Mouse (Mus musculus) intestine, embryonic 16.5 days (tissue): Measurements from ENCODE around the gene Asic2. TPM values are rescaled to one million over a fixed set of nuclear protein-coding genes. Genes with fewer than 3 reads are reported as not detected.

Source experiments
- ATAC-seq: fragments of 200-750 bp; cut with Nextera tagmentation; 2 replicates; pipeline ENCODE4 v1.8.0; 2017; ENCODE audit warnings: moderate TSS enrichment, moderate library complexity
- H3K27ac ChIP-seq: fragments of 300-500 bp; sonication (generic); 2 replicates; pipeline ENCODE4 v1.5.1; 2014; ENCODE audit warnings: mild to moderate bottlenecking, low read length
- H3K27me3 ChIP-seq: fragments of 300-500 bp; sonication (generic); replicated peaks from 2 replicates; pipeline ENCODE4 v1.6.1; 2014; ENCODE audit warnings: low read length, control low read depth, mixed read lengths; ENCODE audit not compliant: control insufficient read depth, insufficient read depth
- H3K36me3 ChIP-seq: fragments of 300-500 bp; sonication (generic); 2 replicates; pipeline ENCODE4 v1.6.1; 2014; ENCODE audit warnings: low read length, control low read depth; ENCODE audit not compliant: control insufficient read depth, insufficient read depth
- H3K4me1 ChIP-seq: fragments of 300-500 bp; sonication (generic); 2 replicates; pipeline ENCODE4 v1.6.1; 2014; ENCODE audit warnings: low read length, control low read depth, mixed read lengths; ENCODE audit not compliant: control insufficient read depth, insufficient read depth
- H3K4me2 ChIP-seq: fragments of 300-500 bp; sonication (generic); 2 replicates; pipeline ENCODE4 v1.6.1; 2014; ENCODE audit warnings: low read depth, low read length, control low read depth
- H3K4me3 ChIP-seq: fragments of 300-500 bp; sonication (generic); 2 replicates; pipeline ENCODE4 v1.5.1; 2014; ENCODE audit warnings: mild to moderate bottlenecking, low read length
- H3K9ac ChIP-seq: fragments of 300-500 bp; sonication (generic); 2 replicates; pipeline ENCODE4 v1.6.1; 2014; ENCODE audit warnings: low read depth, low read length
- H3K9me3 ChIP-seq: fragments of 300-500 bp; sonication (generic); 2 replicates; pipeline ENCODE4 v1.6.1; 2016; ENCODE audit warnings: low read length, control low read depth; ENCODE audit not compliant: control insufficient read depth
- WGBS: fragments of 180-500 bp; shearing (Covaris S2); extraction: QIAGEN DNeasy Blood & Tissue Kit; methylation state at CpG from one replicate; pipeline ENCODE4 v1.1.7; 2014; 5-methylcytosine and 5-hydroxymethylcytosine counted together
- polyA plus RNA-seq: library from polyadenylated mRNA; unstranded; fragments of >200 nt; fragmentation: Nextera tagmentation; extraction: Ambion mirVana; gene quantifications from 2 replicates; pipeline ENCODE4 v1.2.1, GENCODE M21; 2015

Asic2 gene
- polyA plus RNA-seq, 1 experiment from 2014 or later, result 0.15 TPM

DNA sequence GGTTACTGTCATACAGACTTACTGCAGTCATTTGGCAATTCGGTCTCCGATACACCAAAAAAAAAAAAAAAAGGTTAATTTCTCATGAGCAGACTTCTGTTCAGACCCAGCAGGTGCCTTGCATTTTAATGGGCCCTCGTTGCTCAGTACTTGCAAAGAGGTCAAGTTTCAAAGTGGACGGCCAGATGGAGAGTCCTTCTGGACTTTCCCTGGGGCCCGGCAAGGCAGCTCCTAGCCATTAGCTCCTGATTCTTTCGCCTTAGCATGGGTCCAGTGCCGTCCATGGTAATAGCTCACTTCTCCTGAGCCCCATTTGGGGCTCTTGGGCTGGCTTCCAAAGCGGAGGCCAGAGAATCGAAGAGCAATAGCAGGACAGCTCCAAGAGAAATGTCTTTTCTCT is 575.4 kb downstream of the Asic2 start:
- Histone ChIP-seq H3K27me3 (no peaks in the 10 kb centered on the region), H3K4me1 (no peaks in the 10 kb centered on the region), H3K9me3 (no peaks in the 10 kb centered on the region), H3K9ac (no peak overlapping the region), H3K4me2 (no peak overlapping the region), H3K36me3 (no peaks in the 10 kb centered on the region), H3K4me3 (no peak overlapping the region), H3K27ac (no peak overlapping the region)
- no peak for ATAC-seq
- 71% methylated on average over 9 of the region's 9 CpGs for WGBS

DNA sequence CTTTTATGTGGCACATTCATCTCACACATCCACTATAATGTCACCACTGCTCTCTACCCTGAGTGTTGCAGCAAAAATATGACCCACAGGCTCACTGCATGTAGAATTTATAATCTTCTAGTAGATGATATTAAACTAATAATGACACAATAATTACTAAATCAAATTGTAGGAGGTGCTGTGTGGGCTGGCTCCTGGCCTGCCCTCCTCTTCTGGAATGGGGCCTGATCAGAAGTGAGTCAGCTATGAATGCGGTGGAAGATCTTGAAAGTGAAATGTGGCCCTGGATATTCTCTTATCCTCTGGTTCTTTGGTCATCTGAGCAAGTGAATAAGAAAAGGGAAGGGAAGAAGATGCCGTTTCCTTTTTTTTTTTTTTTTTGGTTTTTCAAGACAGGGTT is 582.1 kb downstream of the Asic2 start:
- ATAC-seq, result no peak
- no peak overlapping the region for H3K9ac ChIP-seq
- no peak overlapping the region for H3K4me3 ChIP-seq
- H3K4me2 ChIP-seq, result no peak overlapping the region
- no peaks in the 10 kb centered on the region for H3K4me1 ChIP-seq
- no peaks in the 10 kb centered on the region for H3K9me3 ChIP-seq
- H3K27ac ChIP-seq, result no peak overlapping the region
- WGBS, result 96% methylated on average over 2 of the region's 2 CpGs
- H3K36me3 ChIP-seq, result no peaks in the 10 kb centered on the region
- H3K27me3 ChIP-seq, result no peaks in the 10 kb centered on the region

DNA sequence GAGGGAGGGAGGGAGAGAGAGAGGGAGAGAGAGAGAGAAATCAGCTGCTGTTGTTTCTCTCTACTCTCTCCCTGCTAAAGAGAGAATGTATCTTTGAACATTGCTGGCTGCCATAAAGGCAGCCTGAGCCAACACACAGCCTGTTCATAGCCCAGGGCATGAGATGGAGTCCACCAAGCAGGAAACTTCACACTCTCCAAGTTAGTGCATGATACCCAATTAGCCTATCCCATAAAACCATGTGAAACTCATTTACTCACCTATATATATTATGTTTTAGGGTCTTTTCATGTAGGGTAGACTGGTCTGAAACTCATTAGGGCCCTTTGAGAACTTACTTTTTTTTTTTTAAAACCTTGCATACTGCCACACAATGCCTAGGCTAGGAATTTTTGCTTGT is 582.7 kb downstream of the Asic2 start:
- no peaks in the 10 kb centered on the region for H3K27me3 ChIP-seq
- no peak overlapping the region for H3K9ac ChIP-seq
- no peaks in the 10 kb centered on the region for H3K4me1 ChIP-seq
- ATAC-seq, result no peak
- H3K27ac ChIP-seq, result no peak overlapping the region
- no peak overlapping the region for H3K4me2 ChIP-seq
- no peaks in the 10 kb centered on the region for H3K36me3 ChIP-seq
- H3K4me3 ChIP-seq, result no peak overlapping the region
- H3K9me3 ChIP-seq, result no peaks in the 10 kb centered on the region

DNA sequence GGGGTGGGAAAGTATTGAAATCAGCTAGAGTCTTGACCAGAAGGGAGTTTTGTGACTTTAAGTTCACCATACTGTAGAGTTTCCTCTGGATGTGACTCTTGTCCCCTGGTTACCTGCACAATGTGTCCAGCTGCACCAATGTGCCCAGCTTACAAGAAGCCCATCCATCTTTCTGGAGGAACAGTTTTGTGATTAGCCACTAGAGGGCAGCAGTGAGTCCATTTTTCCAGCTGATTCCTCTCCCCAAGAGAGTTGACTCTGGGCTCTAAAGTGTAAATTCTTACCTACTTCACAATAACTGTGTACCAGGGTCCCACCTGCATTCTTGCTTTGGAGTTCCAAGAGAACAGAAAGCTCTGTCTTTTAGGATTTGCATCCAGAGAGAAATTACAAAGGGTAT is 593.4 kb downstream of the Asic2 start:
- no peak overlapping the region for H3K4me2 ChIP-seq
- H3K27ac ChIP-seq, result no peak overlapping the region
- no peak for ATAC-seq
- no peaks in the 10 kb centered on the region for H3K36me3 ChIP-seq
- no peaks in the 10 kb centered on the region for H3K9me3 ChIP-seq
- no peaks in the 10 kb centered on the region for H3K4me1 ChIP-seq
- H3K27me3 ChIP-seq, result no peaks in the 10 kb centered on the region
- no peak overlapping the region for H3K4me3 ChIP-seq
- no peak overlapping the region for H3K9ac ChIP-seq

DNA sequence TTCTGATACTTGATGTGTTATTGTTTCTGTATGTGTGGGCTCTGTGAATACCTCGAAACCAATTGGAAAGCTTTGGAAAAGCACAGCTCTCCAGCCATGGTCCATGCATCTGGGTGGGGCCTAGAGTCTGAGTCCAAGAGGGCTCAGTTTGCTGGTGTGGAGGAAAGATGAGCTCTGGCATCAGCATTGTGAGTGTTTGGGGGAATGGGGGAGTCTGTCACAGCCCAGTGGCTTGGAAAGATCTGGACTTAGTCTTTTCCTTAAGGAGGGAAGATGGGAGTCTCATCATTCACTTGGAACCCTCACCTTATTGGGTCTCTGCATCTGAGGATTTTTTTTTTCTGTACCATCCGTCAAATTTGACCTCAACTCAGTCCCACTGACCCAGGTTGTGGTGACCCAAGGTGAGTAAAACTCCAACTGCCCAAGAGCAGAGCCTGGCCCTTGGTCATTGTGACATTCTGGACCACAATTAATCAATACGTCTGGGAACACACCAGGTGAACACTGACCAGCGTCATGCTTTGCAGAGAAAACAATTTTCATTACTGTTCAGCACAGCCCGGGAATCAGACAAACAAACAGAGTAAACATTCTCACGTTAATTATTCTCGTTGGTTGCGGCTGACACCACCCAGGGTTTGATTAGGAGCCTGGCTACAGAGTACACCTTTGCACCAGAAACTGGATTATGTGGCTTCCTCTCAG is 594.1 kb downstream of the Asic2 start:
- Histone ChIP-seq H3K4me2 (no peak overlapping the region), H3K9ac (no peak overlapping the region), H3K27me3 (no peaks in the 10 kb centered on the region), H3K36me3 (no peaks in the 10 kb centered on the region), H3K4me1 (no peaks in the 10 kb centered on the region), H3K9me3 (no peaks in the 10 kb centered on the region), H3K27ac (no peak overlapping the region), H3K4me3 (no peak overlapping the region)
- ATAC-seq, result no peak
- 65% methylated on average over 8 of the region's 8 CpGs for WGBS

DNA sequence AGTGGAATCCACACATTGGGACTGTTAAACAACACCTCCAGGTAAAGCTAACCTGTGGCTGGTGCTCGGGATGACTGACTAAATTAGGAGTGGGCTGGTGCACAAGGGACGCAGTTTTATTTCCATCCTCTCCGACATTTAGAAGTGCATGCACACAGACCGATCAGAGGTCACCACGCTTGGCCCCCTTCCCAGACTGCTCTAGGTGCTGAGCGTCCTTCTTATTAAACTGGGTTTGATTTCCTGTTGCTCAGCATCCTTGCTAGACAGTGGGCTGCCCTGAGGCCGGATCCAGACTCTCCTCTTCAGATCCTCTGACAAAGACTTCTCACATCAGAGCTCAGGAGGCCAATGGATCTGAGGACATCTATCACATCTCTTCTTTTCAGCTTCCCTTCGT is 596.7 kb downstream of the Asic2 start:
- H3K27me3 ChIP-seq, result no peaks in the 10 kb centered on the region
- no peak overlapping the region for H3K4me2 ChIP-seq
- no peak overlapping the region for H3K9ac ChIP-seq
- H3K36me3 ChIP-seq, result no peaks in the 10 kb centered on the region
- H3K4me1 ChIP-seq, result no peaks in the 10 kb centered on the region
- no peak overlapping the region for H3K27ac ChIP-seq
- no peak for ATAC-seq
- no peak overlapping the region for H3K4me3 ChIP-seq
- 40% methylated on average over 8 of the region's 8 CpGs for WGBS
- no peaks in the 10 kb centered on the region for H3K9me3 ChIP-seq

DNA sequence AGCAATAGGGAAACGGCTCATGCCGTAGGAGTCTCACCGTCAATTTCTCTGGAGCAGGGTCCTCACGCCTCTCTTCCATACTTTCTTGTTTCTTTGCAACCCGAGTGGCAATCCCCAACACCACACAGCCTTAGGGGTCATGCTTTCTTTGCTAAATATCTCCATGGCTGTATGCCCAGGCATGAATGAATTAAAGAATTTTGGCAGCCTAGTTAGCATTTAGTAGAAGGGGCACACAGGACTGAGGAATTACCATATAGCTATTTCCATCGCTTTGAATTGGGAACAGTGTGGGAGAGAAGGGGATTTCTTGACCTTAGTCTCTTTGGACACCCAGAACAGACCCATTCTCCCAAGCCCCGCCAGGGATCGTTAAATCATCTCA is 597.8 kb downstream of the Asic2 start:
- no peak overlapping the region for H3K4me2 ChIP-seq
- WGBS, result 58% methylated on average over 8 of the region's 8 CpGs
- H3K4me3 ChIP-seq, result no peak overlapping the region
- ATAC-seq, result no peak
- no peaks in the 10 kb centered on the region for H3K9me3 ChIP-seq
- H3K4me1 ChIP-seq, result no peaks in the 10 kb centered on the region
- no peak overlapping the region for H3K27ac ChIP-seq
- no peaks in the 10 kb centered on the region for H3K36me3 ChIP-seq
- no peak overlapping the region for H3K9ac ChIP-seq
- no peaks in the 10 kb centered on the region for H3K27me3 ChIP-seq

DNA sequence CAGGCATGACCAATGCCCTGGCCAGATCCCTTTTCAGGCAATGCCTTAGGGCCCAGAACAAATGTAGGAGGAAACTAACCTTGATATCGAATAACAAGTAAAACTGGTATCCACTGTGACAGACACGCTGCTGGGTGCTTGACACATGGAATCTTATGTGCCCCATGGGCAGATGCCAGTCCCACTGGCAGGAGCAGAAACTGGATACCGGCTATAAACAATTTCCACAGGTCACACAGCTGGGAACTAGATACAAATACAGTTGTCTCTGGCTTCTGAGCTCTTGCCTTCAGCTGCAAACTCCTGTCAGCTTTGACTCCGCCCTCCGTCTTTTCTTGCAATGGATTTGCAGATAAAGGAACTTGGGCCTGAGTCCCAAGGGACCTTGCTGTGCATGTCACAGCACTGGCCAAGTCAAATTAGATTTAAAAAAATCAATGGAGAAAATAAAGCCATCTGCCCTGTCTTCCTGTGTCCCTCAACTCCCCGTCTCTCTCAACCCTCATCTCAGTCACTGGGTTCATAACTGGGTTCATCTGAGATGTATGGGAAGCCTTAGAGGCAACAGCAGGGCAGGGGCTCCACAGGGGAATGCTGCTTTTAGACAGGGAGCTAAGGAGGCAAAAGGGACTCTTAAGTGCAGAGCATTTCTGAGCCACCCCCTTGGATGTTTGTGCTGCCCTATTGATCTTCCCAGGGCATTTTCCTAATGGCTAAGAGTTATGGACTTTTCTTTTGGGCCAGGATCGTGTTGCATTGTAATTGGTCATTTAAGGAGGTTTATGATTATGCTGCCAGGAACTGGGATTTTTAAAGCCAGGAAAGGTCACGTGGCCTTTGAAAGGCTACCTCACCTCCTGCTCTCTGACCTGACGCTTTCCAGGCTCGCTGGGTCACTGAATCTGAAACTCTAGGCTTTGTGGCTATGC is 598.5 kb downstream of the Asic2 start:
- 48% methylated on average over 10 of the region's 10 CpGs for WGBS
- H3K36me3 ChIP-seq, result no peaks in the 10 kb centered on the region
- no peaks in the 10 kb centered on the region for H3K27me3 ChIP-seq
- H3K9me3 ChIP-seq, result no peaks in the 10 kb centered on the region
- no peak overlapping the region for H3K4me2 ChIP-seq
- H3K4me1 ChIP-seq, result no peaks in the 10 kb centered on the region
- ATAC-seq, result no peak
- H3K4me3 ChIP-seq, result no peak overlapping the region
- no peak overlapping the region for H3K27ac ChIP-seq
- H3K9ac ChIP-seq, result no peak overlapping the region

DNA sequence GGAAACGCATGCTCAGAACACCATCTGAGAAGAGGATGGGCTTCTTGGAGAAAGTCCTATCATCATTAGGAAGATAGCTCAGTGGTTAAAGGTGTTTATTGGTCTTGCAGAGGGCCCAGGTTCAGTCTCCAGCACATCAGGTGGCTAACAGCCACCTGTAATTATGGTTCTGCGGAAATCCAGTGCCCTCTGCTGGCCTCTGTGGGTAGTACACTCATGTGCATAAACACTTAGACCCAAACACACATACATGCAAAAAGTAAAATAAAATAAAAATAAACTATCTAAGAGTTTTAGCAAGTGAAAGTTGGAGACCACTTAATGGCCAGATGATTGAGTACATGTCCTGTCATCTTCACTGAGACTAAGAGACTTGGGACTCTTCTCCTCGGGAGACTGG is 603.8 kb downstream of the Asic2 start:
- WGBS, result 97% methylated on average over 3 of the region's 3 CpGs

More for the DNA sequence above, 603.8 kb downstream of the Asic2 start:
- 0 out of 2 replicates have a peak, but pooled peaks cover 3% of the 10 kb centered on the region for H3K9me3 ChIP-seq
- H3K36me3 ChIP-seq, result no peaks in the 10 kb centered on the region
- H3K4me2 ChIP-seq, result no peak overlapping the region
- no peak for ATAC-seq
- H3K27ac ChIP-seq, result no peak overlapping the region
- no peaks in the 10 kb centered on the region for H3K4me1 ChIP-seq
- no peak overlapping the region for H3K9ac ChIP-seq
- no peaks in the 10 kb centered on the region for H3K27me3 ChIP-seq
- H3K4me3 ChIP-seq, result no peak overlapping the region
